Mouse (Mus musculus): ENCODE data around the gene Galnt5. TPM values are rescaled to one million over a fixed set of nuclear protein-coding genes. Genes with fewer than 3 reads are reported as not detected.

Galnt5 gene
- polyA plus RNA-seq, 2 experiments, result 0.02 to 0.03 TPM

GRCm38 (mm10) chr2:58001497-58001896, 3.8 kb downstream of the Galnt5 start:
- WGBS (ENCODE audit: insufficient replicate concordance), result 61% methylated on average over 3 of the region's 3 CpGs
- H3K4me3 ChIP-seq (ENCODE audit: insufficient read depth in 1 of 2, low read depth in 2 of 2, low read length in 2 of 2), result no peak overlapping the region
- no peaks in the 10 kb centered on the region for H3K27me3 ChIP-seq (ENCODE audit: control insufficient read depth, insufficient read depth, low read length)
- H3K4me1 ChIP-seq (replicated peaks; ENCODE audit: control insufficient read depth in 2 of 2, insufficient read depth in 2 of 2, low read length in 1 of 2), result no peaks in the 10 kb centered on the region
- H3K36me3 ChIP-seq (replicated peaks; ENCODE audit: control insufficient read depth, insufficient read depth, low read depth), result no peaks in the 10 kb centered on the region
- ATAC-seq (ENCODE audit: insufficient read depth) (no peak), DNase-seq (ENCODE audit: low read depth in 3 of 3, low spot score in 3 of 3) (no peak)
- no peak overlapping the region for H3K9ac ChIP-seq (replicated peaks)
- no peak overlapping the region for H3K4me2 ChIP-seq (ENCODE audit: low read depth)
- no peaks in the 10 kb centered on the region for H3K9me3 ChIP-seq (ENCODE audit: control insufficient read depth, low read length)
- TF ChIP-seq EP300 (IDR thresholded peaks at IDR 0.05; ENCODE audit: low read depth) (no peak), CTCF (IDR thresholded peaks at IDR 0.05; ENCODE audit: low read depth) (no peak)
- H3K27ac ChIP-seq, result no peak overlapping the region

- Histone ChIP-seq H3K4me3 (ENCODE audit: insufficient read depth in 1 of 2, low read depth in 2 of 2, low read length in 2 of 2) (no peak overlapping the region), H3K9ac (replicated peaks) (no peak overlapping the region), H3K36me3 (replicated peaks; ENCODE audit: control insufficient read depth, insufficient read depth, low read depth) (no peaks in the 10 kb centered on the region), H3K9me3 (ENCODE audit: control insufficient read depth, low read length) (no peaks in the 10 kb centered on the region), H3K27me3 (ENCODE audit: control insufficient read depth, insufficient read depth, low read length) (no peaks in the 10 kb centered on the region), H3K4me1 (replicated peaks; ENCODE audit: control insufficient read depth in 2 of 2, insufficient read depth in 2 of 2, low read length in 1 of 2) (no peaks in the 10 kb centered on the region), H3K27ac (no peak overlapping the region), H3K4me2 (ENCODE audit: low read depth) (no peak overlapping the region)
- 58% methylated on average over 5 of the region's 5 CpGs for WGBS (ENCODE audit: insufficient replicate concordance)
- no peak for ATAC-seq (ENCODE audit: insufficient read depth)
- TF ChIP-seq EP300 (IDR thresholded peaks at IDR 0.05; ENCODE audit: low read depth) (no peak), CTCF (IDR thresholded peaks at IDR 0.05; ENCODE audit: low read depth) (no peak)
- no peak for DNase-seq (ENCODE audit: low read depth in 3 of 3, low spot score in 3 of 3)
Measured at GRCm38 (mm10) chr2:58007081-58007480, 9.4 kb downstream of the Galnt5 start.

- H3K9ac ChIP-seq (replicated peaks), result no peak overlapping the region
- no peak overlapping the region for H3K4me2 ChIP-seq (ENCODE audit: low read depth)
- 67% methylated on average over 6 of the region's 6 CpGs for WGBS (ENCODE audit: insufficient replicate concordance)
- H3K4me1 ChIP-seq (replicated peaks; ENCODE audit: control insufficient read depth in 2 of 2, insufficient read depth in 2 of 2, low read length in 1 of 2), result no peaks in the 10 kb centered on the region
- no peaks in the 10 kb centered on the region for H3K9me3 ChIP-seq (ENCODE audit: control insufficient read depth, low read length)
- no peak for TF ChIP-seq CTCF (IDR thresholded peaks at IDR 0.05; ENCODE audit: low read depth)
- no peak for TF ChIP-seq EP300 (IDR thresholded peaks at IDR 0.05; ENCODE audit: low read depth)
- no peak for DNase-seq (ENCODE audit: low read depth in 3 of 3, low spot score in 3 of 3)
- no peak overlapping the region for H3K4me3 ChIP-seq (ENCODE audit: insufficient read depth in 1 of 2, low read depth in 2 of 2, low read length in 2 of 2)
- no peaks in the 10 kb centered on the region for H3K27me3 ChIP-seq (ENCODE audit: control insufficient read depth, insufficient read depth, low read length)
- no peak overlapping the region for H3K27ac ChIP-seq
- ATAC-seq (ENCODE audit: insufficient read depth), result no peak
- no peaks in the 10 kb centered on the region for H3K36me3 ChIP-seq (replicated peaks; ENCODE audit: control insufficient read depth, insufficient read depth, low read depth)
Measured at GRCm38 (mm10) chr2:58023556-58023955, 25.9 kb downstream of the Galnt5 start.

GRCm38 (mm10) chr2:58026740-58027139, 29.1 kb downstream of the Galnt5 start:
- Histone ChIP-seq H3K4me1 (replicated peaks; ENCODE audit: control insufficient read depth in 2 of 2, insufficient read depth in 2 of 2, low read length in 1 of 2) (no peaks in the 10 kb centered on the region), H3K9me3 (ENCODE audit: control insufficient read depth, low read length) (no peaks in the 10 kb centered on the region), H3K4me2 (ENCODE audit: low read depth) (no peak overlapping the region), H3K9ac (replicated peaks) (no peak overlapping the region), H3K36me3 (replicated peaks; ENCODE audit: control insufficient read depth, insufficient read depth, low read depth) (no peaks in the 10 kb centered on the region), H3K4me3 (ENCODE audit: insufficient read depth in 1 of 2, low read depth in 2 of 2, low read length in 2 of 2) (no peak overlapping the region), H3K27me3 (ENCODE audit: control insufficient read depth, insufficient read depth, low read length) (no peaks in the 10 kb centered on the region), H3K27ac (no peak overlapping the region)
- TF ChIP-seq CTCF (IDR thresholded peaks at IDR 0.05; ENCODE audit: low read depth) (no peak), EP300 (IDR thresholded peaks at IDR 0.05; ENCODE audit: low read depth) (no peak)
- DNase-seq (ENCODE audit: low read depth in 3 of 3, low spot score in 3 of 3) (no peak), ATAC-seq (ENCODE audit: insufficient read depth) (no peak)
- WGBS (ENCODE audit: insufficient replicate concordance), result 69% methylated on average over 5 of the region's 5 CpGs

- Histone ChIP-seq H3K4me3 (ENCODE audit: insufficient read depth in 1 of 2, low read depth in 2 of 2, low read length in 2 of 2) (no peak overlapping the region), H3K27ac (no peak overlapping the region), H3K4me1 (replicated peaks; ENCODE audit: control insufficient read depth in 2 of 2, insufficient read depth in 2 of 2, low read length in 1 of 2) (no peaks in the 10 kb centered on the region), H3K27me3 (ENCODE audit: control insufficient read depth, insufficient read depth, low read length) (no peaks in the 10 kb centered on the region), H3K9me3 (ENCODE audit: control insufficient read depth, low read length) (no peaks in the 10 kb centered on the region), H3K36me3 (replicated peaks; ENCODE audit: control insufficient read depth, insufficient read depth, low read depth) (no peaks in the 10 kb centered on the region), H3K4me2 (ENCODE audit: low read depth) (no peak overlapping the region), H3K9ac (replicated peaks) (no peak overlapping the region)
- 21% methylated on average over 7 of the region's 7 CpGs for WGBS (ENCODE audit: insufficient replicate concordance)
- ATAC-seq (ENCODE audit: insufficient read depth) (no peak), DNase-seq (ENCODE audit: low read depth in 3 of 3, low spot score in 3 of 3) (peak in 1 of 3 experiments; percentile 4)
- peak; percentile 31; the same call in 1 of the 2 replicates for TF ChIP-seq CTCF (IDR thresholded peaks at IDR 0.05; ENCODE audit: low read depth)
- no peak for TF ChIP-seq EP300 (IDR thresholded peaks at IDR 0.05; ENCODE audit: low read depth)
Measured at GRCm38 (mm10) chr2:58029404-58029803, 31.7 kb downstream of the Galnt5 start.
